Mouse (Mus musculus) thymus, adult 2 months (tissue): Measurements from ENCODE around the gene Tfcp2. TPM values are rescaled to one million over a fixed set of nuclear protein-coding genes. Genes with fewer than 3 reads are reported as not detected.

ENCODE experiments used
- DNase-seq: peaks from one replicate; pipeline ENCODE4 v3.0.0; 2021
- H3K27ac ChIP-seq: fragments of 200-500 bp; 2 replicates; pipeline ENCODE4 v1.5.1; 2012; ENCODE audit warnings: low read length, control low read depth; ENCODE audit not compliant: control insufficient read depth, insufficient read depth
- H3K27me3 ChIP-seq: fragments of 200-500 bp; 2 replicates; pipeline ENCODE4 v1.6.1; 2012; ENCODE audit warnings: mild to moderate bottlenecking, low read length, moderate library complexity, mixed read lengths; ENCODE audit not compliant: control insufficient read depth, insufficient read depth
- H3K36me3 ChIP-seq: fragments of 200-500 bp; 2 replicates; pipeline ENCODE4 v1.6.1; 2012; ENCODE audit warnings: mild to moderate bottlenecking, low read length, moderate library complexity; ENCODE audit not compliant: control insufficient read depth, insufficient read depth
- H3K4me1 ChIP-seq: fragments of 200-500 bp; replicated peaks from 2 replicates; pipeline ENCODE4 v1.6.1; 2012; ENCODE audit warnings: low read length; ENCODE audit not compliant: control insufficient read depth, insufficient read depth
- H3K4me3 ChIP-seq: fragments of 200-500 bp; 2 replicates; pipeline ENCODE4 v1.5.1; 2012; ENCODE audit warnings: mild to moderate bottlenecking, low read length, control low read depth, moderate library complexity; ENCODE audit not compliant: control insufficient read depth, insufficient read depth
- CTCF ChIP-seq: fragments of 200-500 bp; IDR thresholded peaks from 2 replicates; pipeline ENCODE4 v1.5.1; 2012; ENCODE audit warnings: mild to moderate bottlenecking, control low read depth, low read length, moderate library complexity, borderline replicate concordance; ENCODE audit not compliant: control insufficient read depth, poor library complexity, insufficient read depth; ENCODE audit errors: extremely low read depth
- POLR2A ChIP-seq: fragments of 200-500 bp; IDR thresholded peaks from 2 replicates; pipeline ENCODE4 v1.6.1; 2012; ENCODE audit warnings: mild to moderate bottlenecking, low read length, control low read depth, moderate library complexity; ENCODE audit not compliant: control insufficient read depth, poor library complexity, insufficient read depth; ENCODE audit errors: extremely low read depth
- WGBS: fragments of 180-500 bp; shearing (Covaris S2); methylation state at CpG from one replicate; pipeline ENCODE4 v1.1.7; 2018; 5-methylcytosine and 5-hydroxymethylcytosine counted together
- polyA plus RNA-seq: library from polyadenylated mRNA; depleted of rRNA; stranded (reverse); fragments of >200 nt; gene quantifications from 2 replicates; pipeline ENCODE4 v1.2.3, GENCODE M21; 2012

Tfcp2 gene
- polyA plus RNA-seq, 1 experiment = 8.2 TPM

DNA sequence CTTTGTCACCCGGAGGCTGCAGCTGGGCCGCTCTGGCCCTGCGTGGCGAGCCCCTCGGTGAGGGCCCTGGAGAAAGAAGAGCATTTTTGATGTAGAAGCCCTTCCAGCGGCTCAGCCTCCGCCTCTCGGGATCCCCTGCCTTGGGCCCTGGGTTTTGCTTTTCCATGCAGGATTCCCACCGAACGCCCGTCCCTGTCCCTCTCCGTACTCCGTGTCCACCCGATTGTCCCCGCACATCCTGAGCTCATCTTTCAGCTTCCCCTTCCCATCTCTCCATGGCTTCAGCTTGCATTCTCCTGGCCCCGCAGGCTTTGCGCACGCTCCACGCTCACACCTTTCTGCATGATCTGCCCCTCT lies 82.6 kb downstream of the Tfcp2 start:
- TF ChIP-seq POLR2A = no peak
- H3K36me3 ChIP-seq = peaks cover 3% of the 10 kb centered on the region; the same call in 1 of the 2 replicates
- peaks cover 12% of the 10 kb centered on the region for H3K4me1 ChIP-seq
- H3K4me3 ChIP-seq = peak overlapping the region; percentile 80
- no peak overlapping the region for H3K27ac ChIP-seq
- 1% methylated on average over 19 of the region's 19 CpGs for WGBS
- no peak for DNase-seq
- H3K27me3 ChIP-seq = no peaks in the 10 kb centered on the region

DNA sequence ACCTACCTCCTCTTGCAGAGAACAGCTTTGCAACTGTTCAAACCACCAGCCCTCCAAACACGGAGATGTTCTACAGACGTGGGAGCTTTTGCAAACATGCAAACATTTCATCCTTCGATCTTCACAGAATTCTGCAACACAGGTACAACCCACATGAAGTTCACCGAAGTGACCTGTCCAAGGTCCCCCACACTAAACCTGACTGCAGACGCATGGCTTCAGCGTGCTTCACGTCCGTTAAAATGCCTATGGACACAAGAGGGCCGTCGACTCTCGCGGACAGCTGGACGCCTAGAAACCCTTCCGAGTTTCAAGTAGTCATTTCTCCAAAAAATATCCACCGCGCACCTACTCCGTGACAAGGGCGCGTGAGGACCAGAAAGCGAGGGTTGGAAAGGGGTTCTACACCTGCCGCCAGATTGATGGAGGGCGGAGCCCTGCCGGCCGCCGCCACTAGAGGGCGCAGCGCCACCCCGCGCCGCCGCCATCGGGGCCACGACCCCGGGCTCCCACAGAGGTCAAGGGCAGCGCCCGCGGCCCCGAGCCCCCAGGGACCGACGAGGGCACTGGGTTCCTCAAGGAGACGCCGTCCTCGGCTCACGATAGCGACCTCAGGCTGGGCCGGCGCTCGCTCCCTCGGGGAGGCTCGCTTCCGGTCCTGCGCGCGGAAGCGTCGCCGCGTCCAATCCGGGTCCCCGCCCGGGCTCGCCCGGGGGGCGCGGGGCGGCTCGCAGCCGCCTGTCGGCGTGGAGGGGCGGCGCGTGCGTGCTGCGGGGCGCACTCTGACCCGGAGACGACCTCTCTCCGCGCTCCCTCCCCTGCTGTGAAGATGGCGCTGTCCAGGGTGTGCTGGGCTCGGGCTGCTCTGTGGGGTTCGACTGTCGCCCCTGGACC lies 83.3 kb downstream of the Tfcp2 start, which contains the start of gene Letmd1:
Gene Letmd1, plus strand, starts transcription at position 729 of the 894 bp plus-strand sequence.
- H3K4me3 ChIP-seq = peak within 1 kb of the TSS; percentile 80
- peaks cover 12% of the 10 kb centered on the region for H3K4me1 ChIP-seq
- no peaks in the 10 kb centered on the region for H3K27me3 ChIP-seq
- H3K27ac ChIP-seq = no peak within 1 kb of the TSS
- peak; percentile 89 for DNase-seq
- peaks cover 2% of the 10 kb centered on the region; the same call in 1 of the 2 replicates for H3K36me3 ChIP-seq
- peak; percentile 100 for TF ChIP-seq CTCF
- TF ChIP-seq POLR2A = peak; percentile 88
- 1% methylated on average over 84 of the region's 84 CpGs for WGBS

DNA sequence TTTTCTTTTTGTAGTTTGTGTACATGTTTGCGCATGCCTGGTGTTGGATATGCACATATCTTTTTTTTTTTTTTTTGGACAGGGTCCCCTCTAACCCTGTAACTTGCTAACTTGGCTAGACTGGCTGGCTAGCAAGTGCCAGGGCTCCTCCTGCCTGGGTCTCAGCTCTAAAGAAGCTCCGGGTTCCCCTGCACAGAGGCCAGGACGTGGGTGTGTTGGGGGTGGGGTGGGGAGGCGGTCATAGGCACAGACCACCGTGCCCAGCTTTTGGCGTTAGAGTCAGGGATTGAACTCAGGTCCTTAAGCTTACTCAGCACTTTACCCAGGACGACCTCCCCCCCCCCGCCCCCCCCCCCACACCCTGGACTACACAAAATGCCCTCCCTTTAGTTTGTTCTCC lies 84.1 kb downstream of the Tfcp2 start:
- TF ChIP-seq CTCF = no peak
- no peak for TF ChIP-seq POLR2A
- no peaks in the 10 kb centered on the region for H3K27me3 ChIP-seq
- no peak overlapping the region for H3K27ac ChIP-seq
- H3K36me3 ChIP-seq = no peaks in the 10 kb centered on the region; the same call in 1 of the 2 replicates
- DNase-seq = no peak
- H3K4me3 ChIP-seq = no peak overlapping the region
- peaks cover 12% of the 10 kb centered on the region for H3K4me1 ChIP-seq
- WGBS = 35% methylated on average over 8 of the region's 8 CpGs

DNA sequence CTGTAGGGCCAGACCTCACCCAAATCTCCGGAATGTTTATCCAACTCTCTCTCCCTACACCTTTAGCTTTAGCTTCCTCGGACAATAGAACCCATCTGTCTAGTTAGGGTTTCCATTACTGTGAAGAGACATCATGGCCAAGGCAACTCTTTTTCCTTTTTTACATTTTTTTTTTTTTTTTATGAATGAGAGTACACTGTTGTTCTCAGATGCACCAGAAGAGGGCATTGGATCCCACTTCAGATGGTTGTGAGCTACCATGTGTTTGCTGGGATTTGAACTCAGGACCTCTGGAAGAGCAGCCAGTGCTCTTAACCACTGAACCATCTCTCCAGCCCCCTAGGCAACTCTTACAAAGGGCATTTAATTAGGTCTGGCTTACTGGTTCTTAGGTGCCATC lies 86.4 kb downstream of the Tfcp2 start:
- TF ChIP-seq POLR2A = no peak
- TF ChIP-seq CTCF = no peak
- Histone ChIP-seq H3K4me1 (peaks cover 22% of the 10 kb centered on the region), H3K4me3 (no peak overlapping the region), H3K27me3 (no peaks in the 10 kb centered on the region), H3K36me3 (no peaks in the 10 kb centered on the region), H3K27ac (no peak overlapping the region)
- WGBS = 88% methylated on average over 2 of the region's 2 CpGs
- DNase-seq = no peak

DNA sequence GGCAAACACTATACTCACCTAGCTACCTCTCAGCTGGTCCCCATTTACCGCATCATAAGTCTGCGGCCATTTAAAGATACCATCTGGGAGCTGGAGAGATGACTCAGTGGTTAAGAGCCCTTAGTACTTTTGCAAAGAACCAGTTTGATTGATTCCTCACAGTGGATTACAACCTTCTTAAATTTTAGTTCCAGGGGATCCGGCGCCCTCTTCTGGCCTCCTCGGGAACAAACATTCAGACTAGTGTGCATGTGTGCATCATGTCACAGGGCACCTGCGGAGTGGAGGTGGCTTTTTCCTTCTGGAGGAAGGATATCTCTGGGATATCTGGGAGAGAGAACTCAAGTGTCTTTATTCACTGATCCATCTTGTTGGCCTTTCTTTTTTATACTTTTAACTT lies 88.1 kb downstream of the Tfcp2 start:
- WGBS = 21% methylated on average over 6 of the region's 6 CpGs
- no peak overlapping the region for H3K4me3 ChIP-seq
- TF ChIP-seq POLR2A (no peak), CTCF (peak; percentile 33; the same call in 1 of the 2 replicates)
- H3K4me1 ChIP-seq = peaks cover 21% of the 10 kb centered on the region
- H3K27ac ChIP-seq = no peak overlapping the region
- H3K27me3 ChIP-seq = no peaks in the 10 kb centered on the region
- DNase-seq = peak; percentile 75
- no peaks in the 10 kb centered on the region for H3K36me3 ChIP-seq

DNA sequence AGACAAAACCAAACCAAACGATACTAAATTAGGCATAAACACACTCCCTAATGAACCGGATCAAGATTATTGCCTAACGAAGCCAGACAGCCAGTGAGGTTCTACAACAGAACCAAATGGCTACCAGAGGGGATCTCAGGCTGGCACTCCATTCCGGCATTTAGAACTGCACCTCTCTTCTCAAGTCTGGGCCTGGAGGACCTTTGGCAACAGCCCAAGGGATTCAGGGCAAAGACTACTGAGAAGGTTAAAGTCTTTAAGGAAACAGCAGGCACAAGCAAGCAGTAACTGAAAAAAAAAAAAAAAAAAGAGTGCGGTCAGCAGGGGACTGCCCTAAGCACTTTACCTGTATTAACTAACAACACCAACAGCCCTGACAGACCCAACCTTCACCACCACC lies 89.7 kb downstream of the Tfcp2 start:
- no peak for DNase-seq
- no peak overlapping the region for H3K4me3 ChIP-seq
- WGBS = 81% methylated on average over 5 of the region's 5 CpGs
- TF ChIP-seq POLR2A = no peak
- no peak for TF ChIP-seq CTCF
- peaks cover 16% of the 10 kb centered on the region for H3K4me1 ChIP-seq
- no peaks in the 10 kb centered on the region for H3K36me3 ChIP-seq
- no peak overlapping the region for H3K27ac ChIP-seq
- no peaks in the 10 kb centered on the region for H3K27me3 ChIP-seq
